Mouse (Mus musculus): ENCODE data around the gene Armh2. TPM values are rescaled to one million over a fixed set of nuclear protein-coding genes. Genes with fewer than 3 reads are reported as not detected.
A peak's percentile ranks its signal among the peaks of the same experiment; 100 is the strongest.

Armh2 gene
- not detected in 2 replicates for polyA plus RNA-seq (2014; fragmentation: Nextera tagmentation; extraction: Ambion mirVana)

GRCm38 (mm10) chr13:24741028-24741427, at the start of gene Armh2:
TSS of gene Armh2 (plus strand) at chr13:24741232.
- Histone ChIP-seq H3K36me3 (replicated peaks; ENCODE audit: control insufficient read depth, insufficient read depth, low read depth, low read length) (no peaks in the 10 kb centered on the region), H3K4me2 (ENCODE audit: low read depth, low read length) (no peak within 1 kb of the TSS), H3K4me1 (ENCODE audit: control insufficient read depth, insufficient read depth, low read length) (no peaks in the 10 kb centered on the region), H3K4me3 (ENCODE audit: low read depth, low read length) (no peak within 1 kb of the TSS), H3K9ac (replicated peaks; ENCODE audit: low read length) (no peak within 1 kb of the TSS), H3K9me3 (replicated peaks; ENCODE audit: control insufficient read depth, low read length) (no peaks in the 10 kb centered on the region), H3K27me3 (ENCODE audit: control insufficient read depth, insufficient read depth, low read length) (no peaks in the 10 kb centered on the region), H3K27ac (replicated peaks; ENCODE audit: low read depth, low read length) (no peak within 1 kb of the TSS)
- ATAC-seq (replicated peaks; ENCODE audit: insufficient number of reproducible peaks, low FRiP score, low TSS enrichment, low read depth): no peak
- no peak for DNase-seq (ENCODE audit: low spot score)
- WGBS: 91% methylated on average over 10 of the region's 10 CpGs

- Histone ChIP-seq H3K27ac (replicated peaks; ENCODE audit: low read depth, low read length) (no peak overlapping the region), H3K9me3 (replicated peaks; ENCODE audit: control insufficient read depth, low read length) (no peaks in the 10 kb centered on the region), H3K27me3 (ENCODE audit: control insufficient read depth, insufficient read depth, low read length) (no peaks in the 10 kb centered on the region), H3K36me3 (replicated peaks; ENCODE audit: control insufficient read depth, insufficient read depth, low read depth, low read length) (no peaks in the 10 kb centered on the region), H3K4me2 (ENCODE audit: low read depth, low read length) (no peak overlapping the region), H3K9ac (replicated peaks; ENCODE audit: low read length) (no peak overlapping the region), H3K4me3 (ENCODE audit: low read depth, low read length) (no peak overlapping the region), H3K4me1 (ENCODE audit: control insufficient read depth, insufficient read depth, low read length) (no peaks in the 10 kb centered on the region)
- ATAC-seq (replicated peaks; ENCODE audit: insufficient number of reproducible peaks, low FRiP score, low TSS enrichment, low read depth) (no peak), DNase-seq (ENCODE audit: low spot score) (no peak)
- whole genome bisulfite sequencing: 88% methylated on average over 7 of the region's 7 CpGs
Observed at GRCm38 (mm10) chr13:24693312-24693711, 47.7 kb upstream of the Armh2 start.

- ATAC-seq (replicated peaks; ENCODE audit: insufficient number of reproducible peaks, low FRiP score, low TSS enrichment, low read depth) (no peak), DNase-seq (ENCODE audit: low spot score) (no peak)
- Histone ChIP-seq H3K27me3 (ENCODE audit: control insufficient read depth, insufficient read depth, low read length) (no peaks in the 10 kb centered on the region), H3K4me3 (ENCODE audit: low read depth, low read length) (no peak overlapping the region), H3K4me2 (ENCODE audit: low read depth, low read length) (no peak overlapping the region), H3K9me3 (replicated peaks; ENCODE audit: control insufficient read depth, low read length) (no peaks in the 10 kb centered on the region), H3K4me1 (ENCODE audit: control insufficient read depth, insufficient read depth, low read length) (no peaks in the 10 kb centered on the region), H3K36me3 (replicated peaks; ENCODE audit: control insufficient read depth, insufficient read depth, low read depth, low read length) (no peaks in the 10 kb centered on the region), H3K9ac (replicated peaks; ENCODE audit: low read length) (no peak overlapping the region), H3K27ac (replicated peaks; ENCODE audit: low read depth, low read length) (no peak overlapping the region)
- 81% methylated on average over 4 of the region's 4 CpGs for WGBS
Observed at GRCm38 (mm10) chr13:24698746-24699145, 42.3 kb upstream of the Armh2 start.

GRCm38 (mm10) chr13:24702128-24702527, 38.9 kb upstream of the Armh2 start:
- Histone ChIP-seq H3K36me3 (replicated peaks; ENCODE audit: control insufficient read depth, insufficient read depth, low read depth, low read length) (no peaks in the 10 kb centered on the region), H3K27ac (replicated peaks; ENCODE audit: low read depth, low read length) (no peak overlapping the region), H3K4me2 (ENCODE audit: low read depth, low read length) (no peak overlapping the region), H3K4me1 (ENCODE audit: control insufficient read depth, insufficient read depth, low read length) (no peaks in the 10 kb centered on the region), H3K9me3 (replicated peaks; ENCODE audit: control insufficient read depth, low read length) (no peaks in the 10 kb centered on the region), H3K27me3 (ENCODE audit: control insufficient read depth, insufficient read depth, low read length) (no peaks in the 10 kb centered on the region), H3K9ac (replicated peaks; ENCODE audit: low read length) (no peak overlapping the region), H3K4me3 (ENCODE audit: low read depth, low read length) (no peak overlapping the region)
- WGBS: 84% methylated on average over 5 of the region's 5 CpGs
- no peak for DNase-seq (ENCODE audit: low spot score)
- no peak for ATAC-seq (replicated peaks; ENCODE audit: insufficient number of reproducible peaks, low FRiP score, low TSS enrichment, low read depth)

- H3K9me3 ChIP-seq (replicated peaks; ENCODE audit: control insufficient read depth, low read length): no peaks in the 10 kb centered on the region
- no peak overlapping the region for H3K9ac ChIP-seq (replicated peaks; ENCODE audit: low read length)
- no peaks in the 10 kb centered on the region for H3K27me3 ChIP-seq (ENCODE audit: control insufficient read depth, insufficient read depth, low read length)
- H3K4me1 ChIP-seq (ENCODE audit: control insufficient read depth, insufficient read depth, low read length): no peaks in the 10 kb centered on the region
- 67% methylated on average over 12 of the region's 12 CpGs for WGBS
- DNase-seq (ENCODE audit: low spot score) (no peak), ATAC-seq (replicated peaks; ENCODE audit: insufficient number of reproducible peaks, low FRiP score, low TSS enrichment, low read depth) (no peak)
- H3K27ac ChIP-seq (replicated peaks; ENCODE audit: low read depth, low read length): no peak overlapping the region
- H3K36me3 ChIP-seq (replicated peaks; ENCODE audit: control insufficient read depth, insufficient read depth, low read depth, low read length): no peaks in the 10 kb centered on the region
- no peak overlapping the region for H3K4me2 ChIP-seq (ENCODE audit: low read depth, low read length)
- no peak overlapping the region for H3K4me3 ChIP-seq (ENCODE audit: low read depth, low read length)
Observed at GRCm38 (mm10) chr13:24709656-24710396, 31.2 kb upstream of the Armh2 start.

- H3K27ac ChIP-seq (replicated peaks; ENCODE audit: low read depth, low read length): no peak overlapping the region
- no peak overlapping the region for H3K9ac ChIP-seq (replicated peaks; ENCODE audit: low read length)
- H3K4me1 ChIP-seq (ENCODE audit: control insufficient read depth, insufficient read depth, low read length): no peaks in the 10 kb centered on the region
- no peaks in the 10 kb centered on the region for H3K9me3 ChIP-seq (replicated peaks; ENCODE audit: control insufficient read depth, low read length)
- H3K36me3 ChIP-seq (replicated peaks; ENCODE audit: control insufficient read depth, insufficient read depth, low read depth, low read length): no peaks in the 10 kb centered on the region
- 50% methylated on average over 7 of the region's 7 CpGs for WGBS
- no peak overlapping the region for H3K4me3 ChIP-seq (ENCODE audit: low read depth, low read length)
- ATAC-seq (replicated peaks; ENCODE audit: insufficient number of reproducible peaks, low FRiP score, low TSS enrichment, low read depth): no peak
- DNase-seq (ENCODE audit: low spot score): no peak
- H3K4me2 ChIP-seq (ENCODE audit: low read depth, low read length): no peak overlapping the region
- no peaks in the 10 kb centered on the region for H3K27me3 ChIP-seq (ENCODE audit: control insufficient read depth, insufficient read depth, low read length)
Observed at GRCm38 (mm10) chr13:24710968-24711367, 30.1 kb upstream of the Armh2 start.

- Histone ChIP-seq H3K27me3 (ENCODE audit: control insufficient read depth, insufficient read depth, low read length) (no peaks in the 10 kb centered on the region), H3K36me3 (replicated peaks; ENCODE audit: control insufficient read depth, insufficient read depth, low read depth, low read length) (no peaks in the 10 kb centered on the region; the same call in 1 of the 2 replicates), H3K4me3 (ENCODE audit: low read depth, low read length) (no peak overlapping the region), H3K27ac (replicated peaks; ENCODE audit: low read depth, low read length) (no peak overlapping the region), H3K4me1 (ENCODE audit: control insufficient read depth, insufficient read depth, low read length) (no peaks in the 10 kb centered on the region), H3K4me2 (ENCODE audit: low read depth, low read length) (no peak overlapping the region), H3K9ac (replicated peaks; ENCODE audit: low read length) (no peak overlapping the region), H3K9me3 (replicated peaks; ENCODE audit: control insufficient read depth, low read length) (no peaks in the 10 kb centered on the region)
- no peak for ATAC-seq (replicated peaks; ENCODE audit: insufficient number of reproducible peaks, low FRiP score, low TSS enrichment, low read depth)
- no peak for DNase-seq (ENCODE audit: low spot score)
- WGBS: 81% methylated on average over 7 of the region's 7 CpGs
Observed at GRCm38 (mm10) chr13:24712581-24713130, 28.4 kb upstream of the Armh2 start.

- no peak overlapping the region for H3K27ac ChIP-seq (replicated peaks; ENCODE audit: low read depth, low read length)
- H3K9ac ChIP-seq (replicated peaks; ENCODE audit: low read length): no peak overlapping the region
Observed at GRCm38 (mm10) chr13:24713434-24714000, 27.5 kb upstream of the Armh2 start.

More at GRCm38 (mm10) chr13:24713434-24714000, 27.5 kb upstream of the Armh2 start:
- Histone ChIP-seq H3K27me3 (ENCODE audit: control insufficient read depth, insufficient read depth, low read length) (no peaks in the 10 kb centered on the region), H3K4me2 (ENCODE audit: low read depth, low read length) (peak overlapping the region; percentile 5; the same call in 1 of the 2 replicates), H3K36me3 (replicated peaks; ENCODE audit: control insufficient read depth, insufficient read depth, low read depth, low read length) (no peaks in the 10 kb centered on the region; the same call in 1 of the 2 replicates), H3K4me3 (ENCODE audit: low read depth, low read length) (no peak overlapping the region), H3K9me3 (replicated peaks; ENCODE audit: control insufficient read depth, low read length) (no peaks in the 10 kb centered on the region), H3K4me1 (ENCODE audit: control insufficient read depth, insufficient read depth, low read length) (no peaks in the 10 kb centered on the region)
- 8% methylated on average over 16 of the region's 16 CpGs for WGBS
- peak; percentile 66; the same call in 1 of the 2 replicates for ATAC-seq (replicated peaks; ENCODE audit: insufficient number of reproducible peaks, low FRiP score, low TSS enrichment, low read depth)
- DNase-seq (ENCODE audit: low spot score): peak; percentile 90

All from embryonic facial prominence, embryonic 11.5 days (tissue).